Comparison of ENCODE assay signal across 12 mouse cellular contexts in genomic region chr7:105480081-105480480, GRCm38 (mm10). TPM values are rescaled to one million over a fixed set of nuclear protein-coding genes. Genes with fewer than 3 reads are reported as not detected.
A peak's percentile ranks its signal among the peaks of the same experiment; 100 is the strongest.
DNase-seq lines count a peak whose midpoint lies in the region; ATAC-seq and TF ChIP-seq lines count a peak whose summit lies in the region.
"Had no signal": no experiment of that assay in that cellular context is flagged by ENCODE, and none has a peak within 500 bp of the region (broad histone marks: within the 10 kb centered on the region; RNA-seq: fewer than 3 reads in every experiment).

No protein-coding gene starts in this region.

- H3K27me3 ChIP-seq in lung, embryonic 15.5 days = no peaks in the 10 kb centered on the region
- H3K27me3 ChIP-seq in hindbrain, embryonic 10.5 days (ENCODE audit: insufficient read depth, poor library complexity, severe bottlenecking) = peaks cover 25% of the 10 kb centered on the region
- H3K27me3 ChIP-seq in forebrain, embryonic 11.5 days (ENCODE audit: control insufficient read depth, insufficient read depth, low read length) = peaks cover 4% of the 10 kb centered on the region

- no peak for ATAC-seq in lung, embryonic 15.5 days (ENCODE audit: borderline replicate concordance, extremely low read depth, low FRiP score, low TSS enrichment)
- no peak for ATAC-seq in forebrain, embryonic 11.5 days (replicated peaks; ENCODE audit: low FRiP score)
- ATAC-seq: activated CD4-positive, CD25-positive, alpha-beta regulatory T cell, adult 4 months had no signal

- peak overlapping the region; percentile 96 for H3K27ac ChIP-seq in gastrocnemius, adult 2 months
- H3K27ac ChIP-seq in lung, embryonic 15.5 days = 0 out of 2 replicates have a peak overlapping the region, but pooled peaks have one; percentile 86
- H3K27ac ChIP-seq in hindbrain, embryonic 10.5 days = peak overlapping the region; percentile 89
- no peak overlapping the region for H3K27ac ChIP-seq in forebrain, embryonic 11.5 days (ENCODE audit: low read depth, low read length)
- H3K27ac ChIP-seq: liver, embryonic 14.5 days had no signal

- H3K9ac ChIP-seq in lung, embryonic 15.5 days = 0 out of 2 replicates have a peak overlapping the region, but pooled peaks have one; percentile 64
- H3K9ac ChIP-seq in forebrain, embryonic 11.5 days (ENCODE audit: low read length) = no peak overlapping the region
- H3K9ac ChIP-seq: liver, embryonic 14.5 days had no signal

- H3K4me2 ChIP-seq in lung, embryonic 15.5 days = peak overlapping the region; percentile 86
- H3K4me2 ChIP-seq in forebrain, embryonic 11.5 days (ENCODE audit: low read depth, low read length, severe bottlenecking) = no peak overlapping the region

- intact Hi-C loops in gastrocnemius, adult 2 months (cut with DNase I) = no loop called here

- peak overlapping the region; percentile 89 for H3K4me3 ChIP-seq in gastrocnemius, adult 2 months
- H3K4me3 ChIP-seq in lung, embryonic 15.5 days = peak overlapping the region; percentile 56; the same call in 1 of the 2 replicates
- no peak overlapping the region for H3K4me3 ChIP-seq in hindbrain, embryonic 10.5 days
- no peak overlapping the region for H3K4me3 ChIP-seq in forebrain, embryonic 11.5 days (ENCODE audit: low read depth, low read length)

- TF ChIP-seq CTCF in gastrocnemius, adult 2 months (IDR thresholded peaks at IDR 0.05) = no peak

- no peaks in the 10 kb centered on the region for H3K36me3 ChIP-seq in lung, embryonic 15.5 days
- no peaks in the 10 kb centered on the region for H3K36me3 ChIP-seq in hindbrain, embryonic 10.5 days
- no peaks in the 10 kb centered on the region for H3K36me3 ChIP-seq in forebrain, embryonic 11.5 days (ENCODE audit: control insufficient read depth, insufficient read depth, low read length)

- peaks cover 22% of the 10 kb centered on the region for H3K4me1 ChIP-seq in lung, embryonic 15.5 days
- H3K4me1 ChIP-seq in hindbrain, embryonic 10.5 days (replicated peaks) = peaks cover 36% of the 10 kb centered on the region
- peaks cover 10% of the 10 kb centered on the region for H3K4me1 ChIP-seq in forebrain, embryonic 11.5 days (replicated peaks; ENCODE audit: control insufficient read depth, insufficient read depth, low read length)

- no peak for DNase-seq in gastrocnemius, adult 2 months
- no peak for DNase-seq in gastrocnemius, postnatal 10 days
- no peak for DNase-seq in lung, adult 18-20 months
- no peak for DNase-seq in hindbrain, embryonic 10.5 days (ENCODE audit: low spot score)
- DNase-seq in retina, embryonic 14.5 days (ENCODE audit: low spot score) = peak; percentile 13
- DNase-seq in thymus, postnatal 25 days = no peak
- DNase-seq in forebrain, embryonic 11.5 days (ENCODE audit: low spot score) = no peak
- DNase-seq: cerebellum, adult 9-10 months had no signal

- 66% methylated on average over 5 of the region's 5 CpGs for WGBS in lung, embryonic 15.5 days
- WGBS in hindbrain, embryonic 10.5 days = 50% methylated on average over 5 of the region's 5 CpGs
- WGBS in forebrain, embryonic 11.5 days = 53% methylated on average over 5 of the region's 5 CpGs

- H3K9me3 ChIP-seq in lung, embryonic 15.5 days = no peaks in the 10 kb centered on the region
- no peaks in the 10 kb centered on the region for H3K9me3 ChIP-seq in hindbrain, embryonic 10.5 days
- H3K9me3 ChIP-seq in forebrain, embryonic 11.5 days (ENCODE audit: control insufficient read depth, low read length) = no peaks in the 10 kb centered on the region

RNA-seq across cellular contexts. Expression of gene Cavin3, which starts 2.0 kb away (rescaled TPM):
- total RNA-seq in gastrocnemius, adult 2 months (2021) = 10 to 100 TPM in 1 of 2 experiments, 1 to 10 TPM in 1; 7.6 to 12.7 TPM
- total RNA-seq in gastrocnemius, postnatal 10 days (2021) = 10 to 100 TPM; 37.4 to 43.2 TPM
- polyA plus RNA-seq in lung, embryonic 15.5 days (2015; fragmentation: Nextera tagmentation; extraction: Ambion mirVana) = 106 and 110 TPM in 2 replicates
- 23.0 and 32.2 TPM in 2 replicates for polyA plus RNA-seq in hindbrain, embryonic 10.5 days (2016; fragmentation: Nextera tagmentation; extraction: Ambion mirVana)
- 21.1 and 26.4 TPM in 2 replicates for polyA plus RNA-seq in forebrain, embryonic 11.5 days (2014; fragmentation: Nextera tagmentation; extraction: Ambion mirVana)
- polyA plus RNA-seq: activated CD4-positive, CD25-positive, alpha-beta regulatory T cell, adult 4 months had no signal

RNA-seq across cellular contexts. Expression of gene Cckbr, which starts 54.5 kb away (rescaled TPM):
- total RNA-seq in gastrocnemius, adult 2 months (2021) = not detected
- not detected for total RNA-seq in gastrocnemius, postnatal 10 days (2021)
- polyA plus RNA-seq in lung, embryonic 15.5 days (2015; fragmentation: Nextera tagmentation; extraction: Ambion mirVana) = 0.21 and 0.29 TPM in 2 replicates
- 0.49 and 0.60 TPM in 2 replicates for polyA plus RNA-seq in hindbrain, embryonic 10.5 days (2016; fragmentation: Nextera tagmentation; extraction: Ambion mirVana)
- 0.13 and 0.51 TPM in 2 replicates for polyA plus RNA-seq in forebrain, embryonic 11.5 days (2014; fragmentation: Nextera tagmentation; extraction: Ambion mirVana)
- polyA plus RNA-seq: activated CD4-positive, CD25-positive, alpha-beta regulatory T cell, adult 4 months; large intestine, adult 2 months; liver, embryonic 14.5 days had no signal

Comparison
In these comparisons a context has a peak if more than half of its experiments do, and no peak if none do; other contexts are left out.
1. H3K4me3 ChIP-seq: peak in gastrocnemius, adult 2 months (single experiment) and lung, embryonic 15.5 days (single experiment); none in hindbrain, embryonic 10.5 days (single experiment) and forebrain, embryonic 11.5 days (single experiment).